ENCODE assay signal across 23 mouse cellular contexts in genomic region chr10:75428049-75429003, GRCm38 (mm10). TPM values are rescaled to one million over a fixed set of nuclear protein-coding genes. Genes with fewer than 3 reads are reported as not detected.
DNase-seq lines count a peak whose midpoint lies in the region; ATAC-seq and TF ChIP-seq lines count a peak whose summit lies in the region.
"Had no signal": no experiment of that assay in that cellular context is flagged by ENCODE, and none has a peak within 500 bp of the region (broad histone marks: within the 10 kb centered on the region; RNA-seq: fewer than 3 reads in every experiment).

No protein-coding gene starts in this region.

- peak overlapping the region; percentile 45; the same call in 1 of the 2 replicates for H3K9ac ChIP-seq in liver, adult 2 months (ENCODE audit: low read depth, low read length)
- H3K9ac ChIP-seq in liver, embryonic 12.5 days, result no peak overlapping the region
- H3K9ac ChIP-seq: forebrain, postnatal 0 days; heart, embryonic 12.5 days; limb, embryonic 13.5 days; lung, embryonic 15.5 days had no signal

- H3K4me2 ChIP-seq in liver, embryonic 12.5 days, result no peak overlapping the region
- H3K4me2 ChIP-seq: heart, embryonic 12.5 days; limb, embryonic 13.5 days; lung, embryonic 15.5 days had no signal

- H3K27ac ChIP-seq in liver, adult 2 months (replicated peaks; ENCODE audit: insufficient read depth, low read depth, low read length), result peak overlapping the region; percentile 93
- H3K27ac ChIP-seq in bone marrow, adult 2 months (ENCODE audit: control insufficient read depth, insufficient read depth, low read depth, low read length, poor library complexity), result peak overlapping the region; percentile 81
- H3K27ac ChIP-seq in liver, embryonic 12.5 days, result peak overlapping the region; percentile 45
- H3K27ac ChIP-seq in small intestine, adult 2 months (ENCODE audit: insufficient read depth, low read depth, low read length), result peak overlapping the region; percentile 96
- H3K27ac ChIP-seq: hindbrain, embryonic 10.5 days; hindbrain, postnatal 0 days; limb, embryonic 13.5 days; lung, embryonic 15.5 days; macrophage had no signal

- H3K36me3 ChIP-seq in liver, adult 2 months (ENCODE audit: control insufficient read depth, insufficient read depth, low read length), result peaks cover 45% of the 10 kb centered on the region
- H3K36me3 ChIP-seq in liver, embryonic 12.5 days, result no peaks in the 10 kb centered on the region
- H3K36me3 ChIP-seq in small intestine, adult 2 months (ENCODE audit: control insufficient read depth, insufficient read depth, low read length), result no peaks in the 10 kb centered on the region
- H3K36me3 ChIP-seq: heart, embryonic 12.5 days; hindbrain, embryonic 10.5 days; limb, embryonic 13.5 days; lung, embryonic 15.5 days had no signal

- H3K27me3 ChIP-seq in liver, adult 2 months (ENCODE audit: control insufficient read depth, insufficient read depth, low read length), result no peaks in the 10 kb centered on the region
- no peaks in the 10 kb centered on the region for H3K27me3 ChIP-seq in liver, embryonic 12.5 days (replicated peaks)
- H3K27me3 ChIP-seq in small intestine, adult 2 months (ENCODE audit: control insufficient read depth, insufficient read depth, low read length), result no peaks in the 10 kb centered on the region
- H3K27me3 ChIP-seq: heart, embryonic 12.5 days; limb, embryonic 13.5 days; lung, embryonic 15.5 days had no signal

- TF ChIP-seq POLR2A in liver, adult 2 months (IDR thresholded peaks at IDR 0.05; ENCODE audit: extremely low read depth, insufficient read depth, low read length), result no peak
- no peak for TF ChIP-seq POLR2A in bone marrow, adult 2 months (IDR thresholded peaks at IDR 0.05; ENCODE audit: borderline replicate concordance, control insufficient read depth, low read depth, low read length)
- no peak for TF ChIP-seq POLR2A in small intestine, adult 2 months (IDR thresholded peaks at IDR 0.05; ENCODE audit: low read depth, low read length)

- 63% methylated on average over 13 of the region's 13 CpGs for WGBS in liver, adult 2 months
- WGBS in bone marrow, adult 2 months, result 76% methylated on average over 13 of the region's 13 CpGs
- WGBS in liver, embryonic 12.5 days (ENCODE audit: insufficient replicate concordance), result 72% methylated on average over 13 of the region's 13 CpGs
- 65% methylated on average over 13 of the region's 13 CpGs for WGBS in small intestine, adult 2 months

- H3K79me2 ChIP-seq in liver, adult 2 months (ENCODE audit: control insufficient read depth, insufficient read depth, low read length), result no peaks in the 10 kb centered on the region; the same call in 1 of the 2 replicates

- no peak overlapping the region for H3K4me3 ChIP-seq in liver, adult 2 months (ENCODE audit: insufficient read depth, low read depth, low read length)
- H3K4me3 ChIP-seq in bone marrow, adult 2 months (replicated peaks; ENCODE audit: control insufficient read depth, low read depth, low read length), result peak overlapping the region; percentile 29
- H3K4me3 ChIP-seq in liver, embryonic 12.5 days, result no peak overlapping the region
- H3K4me3 ChIP-seq in small intestine, adult 2 months (ENCODE audit: low read depth, low read length), result no peak overlapping the region
- H3K4me3 ChIP-seq: heart, embryonic 12.5 days; hindbrain, embryonic 10.5 days; limb, embryonic 13.5 days; lung, embryonic 15.5 days had no signal

- H3K9me3 ChIP-seq in liver, embryonic 12.5 days (replicated peaks), result no peaks in the 10 kb centered on the region
- H3K9me3 ChIP-seq: lung, embryonic 15.5 days had no signal

- no peak for ATAC-seq in liver, embryonic 12.5 days
- ATAC-seq: CD4-positive, CD25-positive, alpha-beta regulatory T cell, adult 4 months; forebrain, postnatal 0 days; hindbrain, postnatal 0 days had no signal

- H3K4me1 ChIP-seq in liver, adult 2 months (ENCODE audit: control insufficient read depth, insufficient read depth, low read length), result peaks cover 9% of the 10 kb centered on the region
- peaks cover 1% of the 10 kb centered on the region for H3K4me1 ChIP-seq in bone marrow, adult 2 months (ENCODE audit: control insufficient read depth, insufficient read depth, low read length)
- H3K4me1 ChIP-seq in liver, embryonic 12.5 days, result no peaks in the 10 kb centered on the region
- H3K4me1 ChIP-seq in small intestine, adult 2 months (ENCODE audit: control insufficient read depth, insufficient read depth, insufficient read length, low read length), result peaks cover 4% of the 10 kb centered on the region; the same call in 1 of the 2 replicates
- H3K4me1 ChIP-seq: limb, embryonic 13.5 days; lung, embryonic 15.5 days had no signal

- TF ChIP-seq CTCF in liver, adult 2 months (IDR thresholded peaks at IDR 0.05; ENCODE audit: low read depth, low read length), result no peak
- no peak for TF ChIP-seq CTCF in bone marrow, adult 2 months (IDR thresholded peaks at IDR 0.05; ENCODE audit: control insufficient read depth, insufficient read depth, low read length)
- TF ChIP-seq CTCF in small intestine, adult 2 months (IDR thresholded peaks at IDR 0.05; ENCODE audit: extremely low read depth, insufficient read length, insufficient replicate concordance, low read depth, low read length), result no peak

- DNase-seq in liver, adult 2 months (ENCODE audit: extremely low read depth, low read depth, low spot score), result peak; percentile 90
- DNase-seq in liver, result no peak
- DNase-seq in urinary bladder, postnatal 36 days (ENCODE audit: low spot score in 2 of 2), result no peak
- DNase-seq in gastrocnemius, postnatal 10 days, result no peak
- DNase-seq: adrenal gland, adult 2 months; cerebellum, adult 18-20 months; cerebellum, postnatal 14 days; forebrain, postnatal 0 days; gastrocnemius, postnatal 25 days; heart, adult 18-20 months; heart, postnatal 10 days; layer of hippocampus, adult 9-11 months had no signal

RNA-seq across cellular contexts. Expression of gene Upb1, which starts 27.4 kb away (rescaled TPM):
- 220 and 232 TPM in 2 replicates for total RNA-seq in liver, adult 2 months (2014; rRNA removed)
- 120 and 125 TPM in 2 replicates for polyA plus RNA-seq in liver, adult 2 months (2012; rRNA removed)
- 1.5 and 3.2 TPM in 2 replicates for polyA plus RNA-seq in bone marrow, adult 2 months (2011; ENCODE audit: insufficient read depth, insufficient read length, low replicate concordance, missing spikeins)
- polyA plus RNA-seq in liver, embryonic 12.5 days (2016; fragmentation: Nextera tagmentation; extraction: Ambion mirVana), result 7.4 and 7.8 TPM in 2 replicates
- polyA plus RNA-seq in small intestine, adult 2 months (2012; rRNA removed), result 1.0 and 1.6 TPM in 2 replicates
- total RNA-seq in gastrocnemius, postnatal 10 days (2021), result under 1 TPM; 0.20 to 0.21 TPM
- total RNA-seq: gastrocnemius, postnatal 25 days had no signal
- polyA plus RNA-seq: forebrain, embryonic 11.5 days; hindbrain, embryonic 10.5 days had no signal

Comparison
In these comparisons a context has a peak if more than half of its experiments do, and no peak if none do; other contexts are left out.
1. RNA of gene Upb1, which starts 27.4 kb away (polyA plus RNA-seq): 120 to 125 TPM in liver, adult 2 months; 7.4 to 7.8 TPM in liver, embryonic 12.5 days, 1.5 to 3.2 TPM in bone marrow, adult 2 months and 1.0 to 1.6 TPM in small intestine, adult 2 months; every median in the first group is over 10 times any median in the second.
2. H3K27ac ChIP-seq: peak in every context shown above with its lines; median percentile 96 in small intestine, adult 2 months; 93 in liver, adult 2 months; 81 in bone marrow, adult 2 months; 45 in liver, embryonic 12.5 days.